Mouse (Mus musculus) embryonic facial prominence, embryonic 12.5 days (tissue): Measurements from ENCODE around the gene Cyp4x1. TPM values are rescaled to one million over a fixed set of nuclear protein-coding genes. Genes with fewer than 3 reads are reported as not detected.

Experiments used
- ATAC-seq: fragments of 200-750 bp; cut with Nextera tagmentation; 2 replicates; pipeline ENCODE4 v1.8.0; 2017; ENCODE audit not compliant: insufficient number of reproducible peaks, insufficient read depth, low FRiP score, low TSS enrichment
- H3K27ac ChIP-seq: fragments of 300-500 bp; sonication (generic); 2 replicates; pipeline ENCODE4 v1.5.1; 2016; ENCODE audit warnings: mild to moderate bottlenecking
- H3K27me3 ChIP-seq: fragments of 300-500 bp; sonication (generic); 2 replicates; pipeline ENCODE4 v1.6.1; 2016; ENCODE audit warnings: mild to moderate bottlenecking, moderate library complexity
- H3K36me3 ChIP-seq: fragments of 300-500 bp; sonication (generic); 2 replicates; pipeline ENCODE4 v1.6.1; 2016; ENCODE audit warnings: mild to moderate bottlenecking
- H3K4me1 ChIP-seq: fragments of 300-500 bp; sonication (generic); 2 replicates; pipeline ENCODE4 v1.6.1; 2016
- H3K4me2 ChIP-seq: fragments of 300-500 bp; sonication (generic); replicated peaks from 2 replicates; pipeline ENCODE4 v1.6.1; 2016; ENCODE audit warnings: mild to moderate bottlenecking, moderate library complexity
- H3K4me3 ChIP-seq: fragments of 300-500 bp; sonication (generic); 2 replicates; pipeline ENCODE4 v1.5.1; 2016; ENCODE audit warnings: mild to moderate bottlenecking
- H3K9ac ChIP-seq: fragments of 300-500 bp; sonication (generic); 2 replicates; pipeline ENCODE4 v1.6.1; 2016; ENCODE audit warnings: mild to moderate bottlenecking, moderate library complexity
- H3K9me3 ChIP-seq: fragments of 300-500 bp; sonication (generic); 2 replicates; pipeline ENCODE4 v1.6.1; 2016; ENCODE audit warnings: mild to moderate bottlenecking, moderate library complexity
- WGBS: fragments of 180-500 bp; shearing (Covaris S2); methylation state at CpG from one replicate; pipeline ENCODE4 v1.1.7; 2016; 5-methylcytosine and 5-hydroxymethylcytosine counted together
- polyA plus RNA-seq: library from polyadenylated mRNA; unstranded; fragments of >200 nt; fragmentation: Nextera tagmentation; extraction: Ambion mirVana; gene quantifications from 2 replicates; pipeline ENCODE4 v1.2.1, GENCODE M21; 2016

The Cyp4x1 gene
- polyA plus RNA-seq, 1 experiment from 2014 or later, result 0.51 TPM

DNA sequence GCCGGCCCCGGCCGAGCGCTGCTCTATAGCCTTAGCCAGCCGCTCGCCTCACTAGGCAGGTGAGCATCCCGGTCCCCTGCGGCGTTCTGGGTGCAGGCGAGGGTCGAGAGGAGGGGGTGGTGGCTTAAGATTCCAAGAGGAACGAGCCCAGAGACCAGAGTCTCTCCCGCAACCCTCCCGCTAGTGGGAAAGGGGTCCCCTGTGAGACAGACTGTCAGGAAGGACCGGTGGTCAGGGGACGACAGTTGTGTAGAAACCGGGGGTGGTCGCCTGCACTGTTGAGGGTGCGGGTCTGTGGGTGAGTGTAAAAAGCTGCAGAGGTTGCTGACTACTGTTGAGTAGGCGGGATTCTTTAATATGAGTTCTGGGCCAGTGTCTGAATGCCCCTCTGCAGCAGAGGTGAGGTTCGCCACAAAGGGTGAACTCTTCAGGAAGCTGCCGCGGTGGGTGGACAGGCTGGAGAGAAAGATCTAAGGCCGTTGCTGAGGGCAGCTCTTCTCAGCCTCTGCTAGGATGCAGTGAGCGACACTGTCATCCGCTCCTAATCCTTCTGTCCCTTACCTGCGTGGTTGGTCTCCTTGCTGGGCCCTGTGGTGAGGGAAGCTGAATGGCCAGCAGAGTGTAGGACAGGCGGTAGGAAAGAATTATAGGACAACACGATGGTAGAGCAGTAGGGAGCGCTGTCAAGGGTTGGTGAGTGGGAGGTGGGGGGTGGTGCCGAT lies 70.4 kb downstream of the Cyp4x1 start:
- WGBS, result 1% methylated on average over 31 of the region's 31 CpGs
- Histone ChIP-seq H3K9me3 (no peaks in the 10 kb centered on the region), H3K27ac (no peak overlapping the region), H3K4me2 (peak overlapping the region; percentile 97), H3K4me1 (peaks cover 8% of the 10 kb centered on the region; the same call in 1 of the 2 replicates), H3K9ac (peak overlapping the region; percentile 22), H3K27me3 (peaks cover 88% of the 10 kb centered on the region), H3K4me3 (peak overlapping the region; percentile 51), H3K36me3 (no peaks in the 10 kb centered on the region)
- no peak for ATAC-seq

DNA sequence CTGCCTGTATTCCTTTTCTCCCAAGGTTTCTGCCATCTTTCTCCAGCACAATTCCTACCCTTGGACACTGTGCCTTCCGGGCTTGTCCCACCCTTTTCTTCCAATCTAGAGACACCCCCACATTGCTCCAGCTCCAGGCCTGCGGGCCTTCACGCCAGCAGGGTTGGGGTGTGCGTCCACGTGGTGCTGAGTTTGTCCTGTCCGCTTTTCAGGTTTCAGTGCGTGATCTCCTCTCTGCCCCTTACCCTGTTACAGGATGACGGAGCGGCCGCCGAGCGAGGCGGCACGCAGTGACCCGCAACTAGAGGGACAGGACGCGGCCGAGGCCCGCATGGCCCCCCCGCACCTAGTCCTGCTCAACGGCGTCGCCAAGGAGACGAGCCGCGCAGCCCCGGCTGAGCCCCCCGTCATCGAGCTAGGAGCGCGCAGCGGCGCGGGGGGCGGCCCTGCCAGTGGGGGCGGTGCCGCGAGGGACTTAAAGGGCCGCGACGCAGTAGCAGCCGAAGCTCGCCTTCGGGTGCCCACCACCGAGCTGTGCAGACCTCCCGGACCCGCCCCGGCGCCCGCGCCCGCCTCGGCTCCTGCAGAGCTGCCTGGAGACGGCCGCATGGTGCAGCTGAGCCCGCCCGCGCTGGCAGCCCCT lies 71.1 kb downstream of the Cyp4x1 start:
- Histone ChIP-seq H3K36me3 (no peaks in the 10 kb centered on the region), H3K4me1 (peaks cover 8% of the 10 kb centered on the region; the same call in 1 of the 2 replicates), H3K9ac (peak overlapping the region; percentile 22), H3K9me3 (no peaks in the 10 kb centered on the region), H3K27me3 (peaks cover 84% of the 10 kb centered on the region), H3K27ac (no peak overlapping the region), H3K4me2 (peak overlapping the region; percentile 97), H3K4me3 (peak overlapping the region; percentile 51)
- WGBS, result under 1% methylated on average over 58 of the region's 58 CpGs
- peak; percentile 82 for ATAC-seq

DNA sequence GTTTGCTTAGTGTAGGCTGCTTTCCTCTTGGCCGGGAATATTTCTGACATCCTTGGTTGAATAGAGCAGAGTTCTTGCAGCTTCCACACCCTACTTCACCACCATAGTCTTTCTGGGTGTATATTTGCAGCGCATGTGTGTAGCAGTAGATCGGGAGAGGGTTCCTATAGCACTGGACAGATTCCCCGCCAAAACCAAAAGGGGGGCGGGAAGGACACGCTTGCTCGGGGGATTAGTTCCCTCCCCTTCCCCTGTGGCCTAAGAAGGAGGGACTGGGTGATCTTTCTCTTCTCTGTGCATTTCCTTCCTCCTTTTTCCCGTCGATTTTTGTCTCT lies 71.6 kb downstream of the Cyp4x1 start:
- H3K9me3 ChIP-seq, result no peaks in the 10 kb centered on the region
- H3K4me3 ChIP-seq, result peak overlapping the region; percentile 51
- no peak overlapping the region for H3K9ac ChIP-seq
- peaks cover 87% of the 10 kb centered on the region for H3K27me3 ChIP-seq
- ATAC-seq, result no peak
- peaks cover 8% of the 10 kb centered on the region; the same call in 1 of the 2 replicates for H3K4me1 ChIP-seq
- no peak overlapping the region for H3K27ac ChIP-seq
- peak overlapping the region; percentile 97 for H3K4me2 ChIP-seq
- 2% methylated on average over 9 of the region's 9 CpGs for WGBS
- H3K36me3 ChIP-seq, result no peaks in the 10 kb centered on the region

DNA sequence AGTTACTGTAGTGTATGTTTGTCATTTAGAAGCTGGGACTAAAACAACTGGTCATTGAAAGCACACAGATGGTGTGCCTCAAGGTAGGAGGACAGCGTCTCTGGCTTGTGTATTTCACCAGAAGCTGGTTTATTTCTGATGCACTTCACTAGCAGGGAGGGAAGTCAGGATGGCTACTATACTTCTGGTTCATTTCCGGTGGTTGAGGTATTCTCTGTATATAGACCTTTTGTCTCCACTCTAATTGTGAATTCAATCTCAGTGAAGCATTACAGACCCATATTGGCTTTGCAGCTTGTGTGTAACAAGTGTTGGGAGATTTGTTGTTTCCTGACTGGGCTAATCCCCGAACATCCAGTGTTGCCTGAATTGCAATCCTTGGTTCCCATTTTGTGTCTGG lies 73.3 kb downstream of the Cyp4x1 start:
- WGBS, result 21% methylated on average over 3 of the region's 3 CpGs
- Histone ChIP-seq H3K36me3 (no peaks in the 10 kb centered on the region), H3K4me3 (no peak overlapping the region)

DNA sequence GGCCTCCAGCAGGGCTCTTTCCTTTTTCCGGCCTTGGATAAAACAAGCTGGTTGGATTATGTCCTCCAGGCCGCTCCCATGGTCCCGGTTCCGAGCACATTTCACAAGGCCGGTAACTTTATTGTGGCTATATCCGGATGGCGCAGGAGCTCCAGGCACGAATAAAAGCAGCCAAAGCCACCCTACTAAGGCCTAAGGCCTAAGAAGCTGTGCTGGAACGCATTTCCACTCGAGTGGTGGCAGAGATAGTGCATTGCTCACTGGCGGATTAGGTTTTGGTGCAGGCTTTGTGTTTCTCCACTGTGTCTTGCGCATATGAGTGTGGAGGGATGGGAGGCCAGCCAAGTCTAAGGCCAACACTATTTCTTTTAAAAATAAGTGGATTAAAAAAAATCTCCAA lies 74.2 kb downstream of the Cyp4x1 start:
- Histone ChIP-seq H3K9me3 (no peaks in the 10 kb centered on the region), H3K27ac (no peak overlapping the region), H3K9ac (no peak overlapping the region), H3K27me3 (peaks cover 93% of the 10 kb centered on the region), H3K4me2 (peak overlapping the region; percentile 3; the same call in 1 of the 2 replicates), H3K36me3 (no peaks in the 10 kb centered on the region), H3K4me1 (peaks cover 14% of the 10 kb centered on the region; the same call in 1 of the 2 replicates), H3K4me3 (peak overlapping the region; percentile 12; the same call in 1 of the 2 replicates)
- 6% methylated on average over 12 of the region's 12 CpGs for WGBS
- ATAC-seq, result no peak

More for the DNA sequence above, 73.3 kb downstream of the Cyp4x1 start:
- peaks cover 93% of the 10 kb centered on the region for H3K27me3 ChIP-seq
- no peaks in the 10 kb centered on the region for H3K9me3 ChIP-seq
- no peak overlapping the region for H3K27ac ChIP-seq
- no peak overlapping the region for H3K9ac ChIP-seq
- no peak for ATAC-seq
- no peak overlapping the region for H3K4me2 ChIP-seq
- peaks cover 14% of the 10 kb centered on the region; the same call in 1 of the 2 replicates for H3K4me1 ChIP-seq

DNA sequence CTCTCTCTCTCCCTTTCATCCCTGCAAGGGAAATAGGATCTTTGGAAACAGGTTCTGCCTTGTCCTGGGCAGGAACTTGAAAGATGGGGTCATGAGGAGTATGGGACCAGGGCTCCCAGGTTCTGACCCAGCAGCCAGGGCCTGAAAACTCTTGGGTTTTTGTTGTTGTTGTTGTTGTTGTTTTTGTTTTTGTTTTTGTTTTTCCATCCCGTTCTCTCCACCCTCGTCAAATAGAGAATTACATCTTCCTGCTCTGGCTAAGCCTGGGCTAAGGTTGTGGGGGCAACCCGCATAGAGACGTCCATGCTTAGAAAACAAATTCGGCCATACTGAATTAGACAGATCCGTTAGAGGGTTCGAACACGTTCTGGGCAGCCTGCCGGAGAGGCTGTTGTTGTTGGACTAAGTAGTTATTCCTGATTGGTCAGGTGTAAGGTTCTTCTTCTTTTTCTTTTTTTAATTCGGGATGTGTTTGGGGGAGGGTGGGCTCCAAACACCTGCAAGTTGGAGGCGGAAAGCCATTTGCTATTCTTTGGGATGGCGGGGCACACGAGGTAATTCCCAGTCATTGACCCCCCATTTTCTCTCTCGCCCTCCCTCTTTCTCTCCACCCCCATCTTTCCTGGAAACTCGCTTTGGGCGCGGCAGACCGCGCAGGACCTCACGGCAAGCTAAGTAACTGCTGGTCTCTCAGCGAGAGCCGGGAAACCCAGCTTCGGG lies 75.0 kb downstream of the Cyp4x1 start:
- 0 out of 2 replicates have a peak overlapping the region, but pooled peaks have one; percentile 7 for H3K4me3 ChIP-seq
- H3K4me2 ChIP-seq, result 0 out of 2 replicates have a peak overlapping the region, but pooled peaks have one; percentile 3
- no peak overlapping the region for H3K9ac ChIP-seq
- H3K27ac ChIP-seq, result no peak overlapping the region
- H3K9me3 ChIP-seq, result no peaks in the 10 kb centered on the region
- H3K4me1 ChIP-seq, result peaks cover 14% of the 10 kb centered on the region; the same call in 1 of the 2 replicates
- no peaks in the 10 kb centered on the region for H3K36me3 ChIP-seq
- ATAC-seq, result no peak
- WGBS, result 2% methylated on average over 23 of the region's 23 CpGs
- peaks cover 93% of the 10 kb centered on the region for H3K27me3 ChIP-seq

DNA sequence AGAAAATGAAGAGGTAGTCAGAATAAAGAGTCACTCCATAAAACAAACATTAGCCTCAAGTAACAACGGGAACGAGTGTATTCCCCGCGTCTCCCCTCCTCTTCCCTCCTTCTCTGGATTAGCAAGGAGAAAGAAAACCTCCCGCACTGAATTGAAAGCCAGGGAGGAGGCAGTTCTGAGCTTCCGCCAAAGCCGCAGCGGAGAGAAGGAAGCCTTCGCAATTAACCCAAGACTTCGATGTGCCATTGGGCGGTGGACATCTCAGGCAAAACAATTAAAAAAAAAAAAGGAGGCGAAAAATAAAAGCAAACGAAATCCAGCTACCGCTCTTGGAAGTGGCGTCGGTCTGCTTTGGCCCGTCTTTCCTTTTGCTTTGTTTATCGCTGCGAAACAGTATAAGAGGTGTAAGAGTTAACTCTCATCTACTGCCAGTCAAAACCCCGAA lies 75.7 kb downstream of the Cyp4x1 start:
- Histone ChIP-seq H3K36me3 (no peaks in the 10 kb centered on the region), H3K4me2 (no peak overlapping the region), H3K9ac (no peak overlapping the region), H3K4me3 (0 out of 2 replicates have a peak overlapping the region, but pooled peaks have one; percentile 32), H3K4me1 (peaks cover 9% of the 10 kb centered on the region; the same call in 1 of the 2 replicates), H3K9me3 (no peaks in the 10 kb centered on the region), H3K27me3 (peaks cover 93% of the 10 kb centered on the region), H3K27ac (no peak overlapping the region)
- no peak for ATAC-seq
- WGBS, result under 1% methylated on average over 20 of the region's 20 CpGs

DNA sequence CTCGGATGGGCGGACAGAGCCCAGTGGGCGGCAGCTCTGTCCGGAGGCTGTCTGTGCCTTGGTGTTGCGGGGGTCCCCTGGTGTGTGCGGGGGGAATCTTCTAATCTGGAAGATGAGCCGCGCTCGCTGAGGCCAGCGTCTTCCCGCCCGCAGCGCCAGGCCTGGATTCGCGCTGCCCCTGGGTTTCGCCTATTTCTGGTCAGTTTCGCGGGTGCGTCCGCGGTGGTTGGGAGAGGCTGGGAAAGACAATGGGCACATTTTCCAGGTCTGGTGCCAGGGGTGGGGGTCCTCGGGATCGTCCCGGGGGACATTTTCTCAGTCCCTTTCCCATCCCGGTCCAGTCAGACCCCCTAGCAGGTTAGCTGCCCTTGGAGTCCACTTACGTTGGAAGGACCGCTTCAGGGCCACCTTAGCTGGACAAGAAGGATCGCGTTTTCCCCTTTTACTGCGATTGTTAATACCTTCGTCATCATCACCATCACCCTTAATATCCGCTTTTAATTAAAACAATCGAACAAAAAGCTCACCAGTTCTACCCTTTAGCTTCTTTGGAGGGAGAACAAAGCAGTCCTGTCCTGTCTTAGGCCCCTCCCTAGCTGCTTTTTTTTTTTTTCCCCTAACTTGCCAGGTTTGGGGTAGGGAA lies 76.3 kb downstream of the Cyp4x1 start:
- under 1% methylated on average over 33 of the region's 33 CpGs for WGBS
- ATAC-seq, result no peak

DNA sequence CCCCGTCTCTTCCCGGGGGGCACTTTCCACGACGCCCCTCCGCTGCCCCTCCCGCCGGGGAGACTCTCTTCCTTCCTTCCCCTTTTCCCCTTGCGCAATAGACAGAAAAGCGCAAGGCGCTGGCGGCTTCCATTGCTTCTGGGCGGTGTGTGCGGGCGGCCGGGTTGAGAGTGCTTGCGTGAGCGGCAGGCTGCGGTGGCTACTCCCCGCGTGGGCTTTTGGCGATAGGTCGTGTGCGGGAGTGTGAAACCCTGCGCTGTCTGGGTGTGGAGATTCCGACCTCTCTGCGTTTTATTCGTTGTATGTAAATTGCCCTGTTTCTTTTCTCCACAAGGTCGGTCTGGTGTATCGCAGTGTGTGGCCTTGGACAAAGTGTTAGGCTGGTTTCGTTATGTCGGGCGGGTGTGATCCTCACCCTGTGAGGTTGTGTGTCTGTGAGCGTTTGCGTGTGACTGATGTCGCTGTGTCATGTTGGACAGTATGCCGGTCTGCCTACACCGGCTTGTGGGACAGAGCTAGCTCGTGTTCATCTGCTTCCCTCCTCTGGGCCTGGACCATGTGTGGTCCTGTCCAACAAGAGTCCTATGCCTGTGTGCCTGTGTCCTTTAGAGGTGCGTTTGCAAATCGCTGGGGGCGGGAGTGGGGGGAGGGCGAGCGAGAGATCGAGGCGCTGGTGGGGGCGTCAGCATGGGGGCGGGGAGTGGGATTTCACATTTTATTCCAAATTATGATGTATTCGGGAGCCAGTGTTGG lies 77.0 kb downstream of the Cyp4x1 start:
- Histone ChIP-seq H3K36me3 (no peaks in the 10 kb centered on the region), H3K4me2 (peak overlapping the region; percentile 51), H3K4me3 (peak overlapping the region; percentile 32), H3K9ac (peak overlapping the region; percentile 30; the same call in 1 of the 2 replicates), H3K9me3 (no peaks in the 10 kb centered on the region), H3K27ac (peak overlapping the region; percentile 54; the same call in 1 of the 2 replicates), H3K27me3 (peaks cover 92% of the 10 kb centered on the region), H3K4me1 (peaks cover 14% of the 10 kb centered on the region; the same call in 1 of the 2 replicates)
- ATAC-seq, result peak; percentile 67
- under 1% methylated on average over 48 of the region's 48 CpGs for WGBS

More for the DNA sequence above, 76.3 kb downstream of the Cyp4x1 start:
- peak overlapping the region; percentile 54; the same call in 1 of the 2 replicates for H3K27ac ChIP-seq
- H3K9ac ChIP-seq, result peak overlapping the region; percentile 30; the same call in 1 of the 2 replicates
- H3K4me2 ChIP-seq, result peak overlapping the region; percentile 51; the same call in 1 of the 2 replicates
- H3K27me3 ChIP-seq, result peaks cover 92% of the 10 kb centered on the region
- peaks cover 8% of the 10 kb centered on the region; the same call in 1 of the 2 replicates for H3K4me1 ChIP-seq
- H3K9me3 ChIP-seq, result no peaks in the 10 kb centered on the region
- H3K36me3 ChIP-seq, result no peaks in the 10 kb centered on the region
- peak overlapping the region; percentile 32 for H3K4me3 ChIP-seq

DNA sequence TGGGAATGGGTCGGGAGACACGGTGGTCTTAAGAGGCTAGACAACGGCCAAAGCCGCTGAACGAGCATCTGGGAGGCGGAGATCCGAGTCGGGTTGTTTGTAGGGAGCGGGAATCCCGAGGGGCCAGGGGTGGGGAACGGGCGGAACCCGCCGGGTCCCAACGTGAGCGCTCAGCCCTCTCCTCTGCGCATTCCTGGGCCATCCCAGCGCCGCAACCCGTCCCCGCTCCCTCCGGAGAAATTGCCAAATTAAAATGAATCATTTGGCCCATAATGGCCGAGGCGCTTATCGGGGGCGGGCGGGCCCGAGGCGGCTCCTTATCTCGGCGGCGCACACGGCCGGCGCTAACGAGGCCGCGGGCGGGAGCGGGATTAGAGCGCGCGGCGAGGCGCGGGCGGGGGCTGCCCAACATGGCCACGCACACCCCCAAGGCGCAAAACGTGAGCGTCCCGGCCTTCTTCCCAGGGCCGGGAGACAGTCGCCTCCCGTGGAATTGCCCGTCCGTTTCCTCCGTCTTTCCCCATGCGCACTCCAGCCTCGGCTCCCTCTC lies 77.6 kb downstream of the Cyp4x1 start, which contains the start of gene Tal1:
Gene Tal1, plus strand, starts transcription at position 56 of the 550 bp plus-strand sequence.
- peaks cover 92% of the 10 kb centered on the region for H3K27me3 ChIP-seq
- H3K9ac ChIP-seq, result peak within 1 kb of the TSS; percentile 15; the same call in 1 of the 2 replicates
- no peak for ATAC-seq
- H3K4me1 ChIP-seq, result peaks cover 14% of the 10 kb centered on the region; the same call in 1 of the 2 replicates
- H3K9me3 ChIP-seq, result no peaks in the 10 kb centered on the region
- under 1% methylated on average over 60 of the region's 60 CpGs for WGBS
- H3K4me2 ChIP-seq, result peak within 1 kb of the TSS; percentile 51
- no peaks in the 10 kb centered on the region for H3K36me3 ChIP-seq
- peak within 1 kb of the TSS; percentile 54; the same call in 1 of the 2 replicates for H3K27ac ChIP-seq
- peak within 1 kb of the TSS; percentile 32 for H3K4me3 ChIP-seq
